Mouse (Mus musculus): ENCODE data around the gene Egln1.

Egln1 gene

GRCm38 (mm10) chr8:124949209-124950068 lies at the start of gene Egln1:
Gene Egln1, minus strand, starts transcription at chr8:124949324.
- DNase-seq (ENCODE audit: low read depth, low spot score), result peak; percentile 74

- no peak for DNase-seq (ENCODE audit: low read depth, low spot score)
Measured at GRCm38 (mm10) chr8:124995776-124996175, 46.7 kb upstream of the Egln1 start.

DNA sequence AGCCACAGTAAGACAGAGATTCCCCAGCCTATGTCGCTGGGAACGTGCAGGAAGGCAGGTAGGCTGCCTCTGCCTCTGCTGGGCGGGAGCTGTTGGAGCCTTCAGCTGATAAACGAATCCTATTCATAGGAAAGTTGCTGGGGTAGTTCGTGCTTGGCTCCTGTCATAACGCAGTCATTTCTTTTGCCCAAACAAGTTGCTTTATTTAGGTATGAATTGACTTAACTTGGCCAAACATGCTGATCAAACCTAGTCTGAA lies 42.5 kb upstream of the Egln1 start:
- no peak for DNase-seq (ENCODE audit: low read depth, low spot score)

- DNase-seq (ENCODE audit: low read depth, low spot score), result peak; percentile 61
Measured at GRCm38 (mm10) chr8:124990923-124991667, 42.0 kb upstream of the Egln1 start.

DNA sequence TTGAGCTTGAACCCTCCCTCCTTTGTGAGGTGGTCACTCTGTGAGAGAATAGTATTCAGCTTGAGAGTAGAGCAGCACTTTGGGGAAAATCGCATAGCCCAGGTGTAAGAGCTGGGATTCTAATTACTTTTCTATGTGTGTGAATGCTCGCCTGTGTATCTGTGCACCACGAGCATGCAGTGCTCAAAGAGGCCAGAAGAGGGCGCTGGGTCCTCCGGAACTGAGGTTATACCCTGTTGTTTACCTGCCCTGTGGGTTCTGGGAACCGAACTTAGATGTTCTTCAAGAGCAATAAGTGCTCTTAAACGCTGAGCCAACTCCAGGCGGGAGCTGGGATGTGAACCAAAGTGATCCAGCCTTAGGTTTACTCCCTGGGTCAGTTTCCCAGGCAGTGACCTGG lies 31.7 kb upstream of the Egln1 start:
- DNase-seq (ENCODE audit: low read depth, low spot score), result no peak

DNA sequence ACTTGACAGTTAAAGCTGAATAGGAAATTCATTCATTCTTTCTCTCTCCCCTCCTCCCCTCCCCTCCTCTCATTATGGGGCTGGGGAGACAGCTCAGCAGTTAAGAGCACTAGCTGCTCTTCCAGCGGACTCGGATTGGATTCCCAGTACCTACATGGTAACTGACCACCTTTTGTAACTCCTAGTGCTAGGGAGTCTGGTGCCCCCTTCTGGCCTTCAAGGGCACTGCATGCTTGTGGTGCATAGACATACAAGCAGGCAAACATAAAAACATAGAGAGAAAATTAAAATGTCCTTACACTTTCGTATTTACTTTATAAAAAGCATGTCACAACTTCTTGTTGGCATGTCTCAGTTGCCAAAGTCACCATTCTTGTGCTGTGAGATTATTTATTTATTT lies 30.9 kb upstream of the Egln1 start:
- DNase-seq (ENCODE audit: low read depth, low spot score), result no peak

- DNase-seq (ENCODE audit: low read depth, low spot score), result no peak
Measured at GRCm38 (mm10) chr8:124978026-124978425, 28.9 kb upstream of the Egln1 start.

GRCm38 (mm10) chr8:124976211-124976610 lies 27.1 kb upstream of the Egln1 start:
- DNase-seq (ENCODE audit: low read depth, low spot score), result no peak

- no peak for DNase-seq (ENCODE audit: low read depth, low spot score)
Measured at GRCm38 (mm10) chr8:124974254-124974653, 25.1 kb upstream of the Egln1 start.

DNA sequence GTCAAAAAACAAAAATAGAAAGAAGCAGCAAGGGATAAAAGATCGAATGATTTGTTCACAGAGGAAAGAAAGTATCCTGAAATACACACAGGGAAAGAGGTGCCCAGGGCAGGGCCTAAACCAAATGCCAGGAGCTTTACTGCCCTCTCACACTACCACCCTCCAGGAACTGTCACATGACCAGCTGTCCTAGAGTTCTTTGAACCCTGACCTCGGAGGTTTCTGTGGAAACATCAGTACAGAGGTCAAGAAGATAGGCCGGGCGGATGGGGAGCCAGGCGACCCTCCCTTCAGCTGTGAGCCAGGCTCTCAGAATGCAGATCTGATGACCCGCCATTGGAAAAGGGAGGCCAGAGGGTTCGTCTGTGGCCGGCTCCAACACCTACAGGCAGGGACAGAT lies 24.1 kb upstream of the Egln1 start:
- DNase-seq (ENCODE audit: low read depth, low spot score), result no peak

- DNase-seq (ENCODE audit: low read depth, low spot score), result no peak
Measured at GRCm38 (mm10) chr8:124970312-124970933, 21.3 kb upstream of the Egln1 start.

DNA sequence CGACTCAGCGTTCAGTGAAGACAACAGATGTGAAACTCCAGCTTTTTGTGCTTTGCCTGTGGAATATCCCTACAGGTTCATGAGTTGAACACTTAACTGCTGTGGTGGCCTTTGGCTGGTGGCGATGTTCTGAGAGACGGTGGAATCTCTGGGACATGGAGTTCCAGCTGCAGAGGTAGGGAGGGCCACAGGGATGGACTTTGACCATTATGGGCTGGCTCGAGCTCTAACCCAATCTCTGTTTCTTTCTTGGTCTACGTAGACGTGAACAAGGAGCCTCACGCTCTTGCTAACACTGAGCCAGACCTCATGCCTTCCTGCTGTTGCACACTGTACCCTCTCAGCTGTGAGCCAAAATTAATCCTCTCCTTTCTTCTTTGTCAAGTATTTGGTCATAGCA lies 15.8 kb upstream of the Egln1 start:
- DNase-seq (ENCODE audit: low read depth, low spot score), result no peak

- DNase-seq (ENCODE audit: low read depth, low spot score), result no peak
Measured at GRCm38 (mm10) chr8:124963246-124963645, 14.1 kb upstream of the Egln1 start.

GRCm38 (mm10) chr8:124960226-124960880 lies 11.2 kb upstream of the Egln1 start:
- no peak for DNase-seq (ENCODE audit: low read depth, low spot score)

GRCm38 (mm10) chr8:124959462-124960225 lies 10.5 kb upstream of the Egln1 start:
- DNase-seq (ENCODE audit: low read depth, low spot score), result no peak

DNA sequence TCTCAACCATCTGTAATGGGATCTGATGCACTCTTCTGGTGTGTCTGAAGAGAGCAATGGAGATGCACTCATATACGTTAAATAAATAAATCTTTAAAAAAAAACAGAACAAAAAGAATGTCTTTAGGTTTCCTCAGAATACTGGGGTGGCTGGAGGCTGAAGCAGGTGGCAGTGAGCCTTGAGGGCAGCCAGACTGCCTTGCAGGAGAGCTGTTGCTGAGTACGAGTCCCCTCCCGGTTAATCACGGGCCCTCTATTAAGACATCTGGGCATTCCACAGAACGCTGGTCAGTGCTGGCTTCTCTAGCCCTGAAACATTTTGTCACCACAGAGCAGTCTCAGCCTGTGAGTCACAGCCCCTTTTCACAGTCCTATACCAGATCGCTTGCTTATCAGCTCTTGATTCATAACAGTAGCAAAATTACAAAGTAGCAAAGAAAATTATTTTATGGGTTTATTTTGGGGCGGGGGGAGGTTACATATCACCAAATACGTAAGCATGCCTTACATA lies 5.5 kb upstream of the Egln1 start:
- DNase-seq (ENCODE audit: low read depth, low spot score), result no peak

GRCm38 (mm10) chr8:124953188-124953587 lies 4.1 kb upstream of the Egln1 start:
- no peak for DNase-seq (ENCODE audit: low read depth, low spot score)

GRCm38 (mm10) chr8:124950865-124951264 lies 1.7 kb upstream of the Egln1 start:
- DNase-seq (ENCODE audit: low read depth, low spot score), result no peak

GRCm38 (mm10) chr8:124950069-124950456 lies 939 bp upstream of the Egln1 start:
- no peak for DNase-seq (ENCODE audit: low read depth, low spot score)

- DNase-seq (ENCODE audit: low read depth, low spot score), result no peak
Measured at GRCm38 (mm10) chr8:124948733-124949111, 402 bp downstream of the Egln1 start.
